Mouse (Mus musculus) lung, postnatal 25 days (tissue): ENCODE results near the gene Slc25a53.
A peak's percentile ranks its signal among the peaks of the same experiment; 100 is the strongest.
"Not testable (repeated sequence)": the region's sequence is repeated elsewhere in the genome, so short reads cannot be mapped to it uniquely, and the experiment has no call there.

Experiments
- DNase-seq: peaks from one replicate; pipeline ENCODE4 v3.0.0; 2022; ENCODE audit warnings: low spot score

Gene Slc25a53

DNA sequence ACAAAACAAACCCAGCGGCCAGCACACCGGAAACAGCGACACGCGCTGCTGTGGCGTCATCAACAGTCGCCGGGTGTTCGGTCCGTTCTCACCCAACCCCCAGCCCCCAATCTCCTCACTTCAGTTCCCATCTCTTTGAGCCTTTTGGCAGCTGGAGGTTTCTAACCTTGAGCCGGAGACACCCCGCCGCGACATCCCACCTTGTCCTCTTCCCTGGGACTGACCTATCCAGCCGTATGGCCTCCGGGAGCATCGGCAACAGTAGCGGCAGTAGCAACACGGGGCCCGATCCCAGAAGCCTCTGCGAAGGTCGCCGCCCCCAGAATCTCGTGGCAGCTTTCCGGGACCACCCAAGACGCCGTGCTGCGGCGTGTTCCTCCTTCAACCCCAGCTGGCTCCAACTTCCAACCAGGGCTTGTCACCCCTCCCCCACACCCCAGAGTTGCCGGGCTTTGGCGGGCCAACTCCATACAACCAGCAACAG lies at the start of gene Slc25a53:
Gene Slc25a53 (minus strand): TSS at position 303 of the 484 bp plus-strand sequence.
- peak; percentile 82 for DNase-seq

GRCm38 (mm10) chrX:137063202-137063601 lies 25.1 kb upstream of the Slc25a53 start:
- no peak for DNase-seq

DNA sequence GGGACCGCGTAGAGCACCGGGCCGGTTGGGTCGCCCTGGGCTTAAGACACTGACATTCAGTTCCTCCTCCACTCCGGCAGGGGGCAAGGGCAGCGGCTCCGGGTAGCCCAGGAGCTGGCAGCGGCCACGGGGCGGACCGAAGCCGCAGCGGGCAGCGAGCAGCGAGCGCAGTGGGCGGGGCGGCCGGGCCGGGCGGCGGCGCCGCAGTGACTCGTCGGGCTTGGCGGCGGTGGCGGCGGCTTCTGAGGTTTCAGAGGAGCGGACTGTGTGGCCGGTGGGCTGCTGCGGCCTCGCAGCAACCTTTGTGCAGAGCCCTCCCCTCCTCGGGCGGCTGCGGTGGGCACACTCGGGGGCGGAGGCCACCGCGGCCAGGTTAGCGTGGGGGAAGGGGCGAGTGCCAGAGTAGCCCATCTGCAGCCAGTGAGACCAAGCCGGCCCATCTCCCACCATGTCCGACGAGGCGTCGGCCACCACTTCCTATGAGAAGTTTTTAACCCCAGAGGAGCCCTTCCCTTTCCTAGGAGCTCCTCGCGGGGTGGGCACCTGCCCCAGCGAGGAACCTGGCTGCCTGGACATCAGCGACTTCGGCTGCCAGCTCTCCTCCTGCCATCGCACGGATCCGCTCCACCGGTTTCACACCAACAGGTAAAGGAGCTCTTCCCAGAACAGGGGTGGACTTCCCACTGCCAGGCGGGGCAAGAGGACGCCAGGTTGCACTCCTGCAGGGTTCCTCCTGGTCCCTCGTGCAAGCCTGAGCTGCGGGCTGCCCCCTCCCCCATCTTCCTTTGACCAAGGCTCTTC lies 11.5 kb upstream of the Slc25a53 start, which contains the start of gene Fam199x:
Gene Fam199x (plus strand): TSS at position 170 of the 801 bp plus-strand sequence.
- DNase-seq = peak; percentile 76

- no peak for DNase-seq
Observed at GRCm38 (mm10) chrX:137049060-137049424, 10.9 kb upstream of the Slc25a53 start.

- DNase-seq = no peak
Observed at GRCm38 (mm10) chrX:137038502-137038901, 400 bp upstream of the Slc25a53 start.

DNA sequence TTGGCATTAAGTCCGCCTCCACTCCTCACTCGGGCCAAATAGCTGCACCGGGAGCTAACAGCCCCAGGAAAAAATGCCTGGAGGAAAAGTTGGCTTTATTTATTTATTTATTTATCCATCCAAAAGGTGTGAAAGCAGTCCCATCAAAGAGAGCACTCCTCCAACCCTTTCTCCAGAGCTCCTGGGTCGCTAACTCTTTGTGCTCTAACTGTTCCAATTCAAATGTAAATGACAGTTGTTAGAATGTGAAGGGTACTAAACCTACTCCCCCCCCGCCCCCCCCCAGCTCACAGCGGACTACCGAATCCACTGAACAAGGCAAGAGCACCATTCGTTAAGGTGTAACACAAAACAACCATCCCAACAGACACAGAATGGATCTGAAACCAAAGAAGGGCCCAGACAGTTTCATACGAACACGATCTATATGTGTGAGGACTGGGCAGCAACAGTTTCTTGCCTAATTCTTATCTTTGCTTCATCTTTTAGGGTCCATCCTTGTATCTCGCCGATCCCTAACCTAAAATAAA lies 567 bp downstream of the Slc25a53 start:
- no peak for DNase-seq

DNA sequence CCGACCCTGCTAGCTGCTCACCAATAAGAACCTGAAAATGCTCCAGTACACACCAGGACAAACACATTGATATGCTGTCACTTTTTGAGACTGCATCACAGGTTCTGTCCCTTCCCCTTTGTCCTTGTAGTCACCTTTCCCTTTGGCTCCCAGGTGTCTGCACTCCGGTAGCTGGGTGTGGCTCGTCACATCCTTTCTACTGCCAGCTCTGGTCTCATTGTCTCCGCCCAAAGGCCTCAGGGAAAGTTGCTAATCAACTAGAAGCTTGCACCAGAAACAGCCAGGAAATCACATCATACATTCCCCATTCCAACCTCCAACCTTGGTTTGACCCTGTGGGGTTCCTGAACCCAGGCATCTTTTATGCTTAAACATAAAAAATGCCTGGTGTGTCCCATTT lies 3.8 kb downstream of the Slc25a53 start:
- no peak for DNase-seq

DNA sequence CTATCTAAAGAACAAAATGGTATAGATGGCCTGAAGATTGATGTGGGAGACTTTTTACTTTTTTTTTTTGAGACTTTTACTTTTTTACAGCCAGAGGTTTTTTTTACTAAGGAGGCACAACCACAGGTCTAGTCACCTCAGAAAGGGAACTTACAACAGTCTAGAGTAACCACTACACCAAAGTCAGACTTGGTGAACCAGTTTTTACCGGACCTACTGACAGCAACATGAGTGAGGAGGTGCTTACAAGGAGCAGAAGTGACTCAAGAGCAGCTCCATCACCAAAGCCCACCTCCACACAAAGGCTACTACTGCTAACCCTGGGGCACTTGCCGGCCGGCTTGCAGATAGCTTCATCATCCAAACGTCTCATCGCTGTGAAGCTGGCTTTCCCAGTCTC lies 6.4 kb downstream of the Slc25a53 start:
- no peak for DNase-seq

DNA sequence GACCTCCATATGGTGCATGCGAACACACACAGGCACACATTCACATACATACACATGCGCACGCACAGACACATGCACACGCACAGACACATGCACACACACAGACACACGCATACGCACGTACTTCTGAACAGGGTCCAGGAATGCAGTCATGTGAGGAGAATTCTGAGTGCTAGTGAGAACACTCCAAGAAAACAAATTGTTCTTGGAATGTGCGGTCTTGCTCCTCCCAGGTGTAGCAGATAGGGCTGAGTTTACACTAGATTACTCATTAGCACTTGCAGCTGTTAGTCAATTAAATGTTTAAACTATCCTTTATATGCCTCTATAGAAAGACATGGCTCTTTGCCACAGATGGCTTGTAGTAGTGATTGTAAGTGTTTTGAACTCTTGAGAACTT lies 7.2 kb downstream of the Slc25a53 start:
- peak; percentile 51 for DNase-seq

- DNase-seq = peak; percentile 45
Observed at GRCm38 (mm10) chrX:137019310-137019709, 18.8 kb downstream of the Slc25a53 start.

GRCm38 (mm10) chrX:137017668-137018067 lies 20.4 kb downstream of the Slc25a53 start:
- no peak for DNase-seq

DNA sequence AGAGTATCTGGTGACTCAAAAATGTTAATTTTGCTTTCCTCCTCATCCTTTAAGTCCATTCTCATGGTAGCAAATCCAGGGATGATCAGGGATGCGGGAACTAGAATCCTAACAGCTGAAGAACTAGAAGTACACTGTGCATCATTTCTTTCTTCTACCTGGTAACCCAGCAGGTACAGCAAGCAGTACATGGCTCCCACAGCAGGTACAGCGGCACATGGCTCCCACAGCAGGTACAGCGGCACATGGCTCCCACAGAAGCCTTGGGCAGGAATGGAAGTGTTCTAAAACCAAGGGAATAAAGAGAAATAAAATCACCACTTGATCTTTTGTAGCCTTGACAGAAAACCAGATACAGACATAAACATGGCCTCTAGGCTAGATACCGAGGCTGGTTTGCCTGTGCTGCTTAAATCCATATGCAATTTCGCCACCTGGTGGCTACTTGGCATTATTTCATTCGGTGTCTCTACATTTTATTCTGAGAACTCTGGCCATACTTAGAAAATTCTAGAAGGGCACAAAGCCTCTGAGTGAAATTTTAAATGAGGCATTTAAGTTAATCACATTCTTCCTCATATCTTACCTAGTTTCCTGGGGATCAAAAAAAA lies 22.9 kb downstream of the Slc25a53 start:
- DNase-seq = peak; percentile 50

DNA sequence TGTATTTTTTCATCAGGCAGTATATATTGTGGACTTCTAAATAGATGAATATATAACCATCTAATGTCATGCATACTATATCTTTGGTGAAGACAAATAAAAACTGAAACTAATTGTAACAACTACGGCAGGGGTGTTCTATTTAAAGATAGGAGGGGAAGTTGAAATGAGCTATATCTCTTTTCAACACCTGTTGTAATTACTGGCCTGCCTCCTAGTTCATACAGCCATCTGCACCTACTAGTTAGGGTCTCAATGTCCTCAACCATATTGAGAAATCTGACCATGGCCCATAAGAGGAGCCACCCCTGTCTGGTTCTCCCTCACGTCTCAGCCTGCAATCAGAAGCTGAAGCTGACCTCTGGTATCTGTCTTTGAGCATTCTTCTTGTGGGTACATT lies 41.8 kb downstream of the Slc25a53 start:
- DNase-seq = no peak

DNA sequence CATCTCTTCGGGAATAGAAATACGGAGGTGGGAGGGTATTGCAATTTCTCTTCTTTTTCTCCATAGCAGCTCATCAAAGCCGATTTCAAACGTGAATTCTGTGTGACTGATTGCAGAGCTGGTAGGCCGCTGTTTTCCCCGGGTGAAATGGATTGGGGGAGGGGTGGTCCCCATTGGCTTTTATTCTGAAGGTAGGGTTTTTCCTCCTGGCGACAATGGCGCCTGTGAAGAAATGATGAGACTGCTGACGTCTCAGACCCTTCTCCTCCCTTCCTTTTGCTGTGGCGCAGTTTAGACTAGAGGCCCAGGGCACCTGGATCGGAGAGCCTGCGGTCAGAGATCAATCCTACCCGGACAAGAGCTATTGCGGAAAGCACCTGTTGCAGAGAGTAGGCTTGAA lies 44.5 kb downstream of the Slc25a53 start:
- DNase-seq = no peak

DNA sequence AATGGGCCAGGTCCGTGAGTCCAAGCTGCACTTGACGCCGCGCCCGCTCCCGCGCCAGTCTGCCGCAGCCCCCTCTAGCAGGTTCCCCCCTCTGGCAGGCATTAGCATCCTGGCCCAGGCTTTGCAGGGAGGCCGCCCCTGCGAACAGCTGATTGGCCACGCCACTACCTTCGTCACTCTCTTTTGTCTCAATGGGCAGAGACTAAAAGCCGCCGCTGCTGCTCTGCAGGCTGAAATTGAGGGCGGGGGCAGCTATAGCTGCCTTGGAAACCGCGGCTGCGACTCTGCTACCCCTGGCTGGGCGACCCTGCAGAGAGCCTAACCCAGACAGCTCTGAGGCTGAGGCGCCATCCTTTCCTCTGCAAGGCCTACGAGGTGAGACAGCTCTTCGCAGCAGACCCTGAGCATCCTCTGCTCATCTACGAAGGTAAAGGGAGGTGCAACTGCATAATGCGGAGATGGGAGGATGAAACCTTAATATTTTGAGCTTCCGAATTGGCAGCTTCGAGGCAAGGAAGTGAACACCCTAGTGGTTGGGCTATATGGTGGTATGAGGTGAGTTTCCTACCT lies 45.0 kb downstream of the Slc25a53 start, which contains the start of gene Zcchc18:
Gene Zcchc18 (plus strand): TSS at position 178 of the 570 bp plus-strand sequence.
- DNase-seq = peak; percentile 50

GRCm38 (mm10) chrX:136992191-136992965 lies 45.7 kb downstream of the Slc25a53 start:
- DNase-seq = no peak

GRCm38 (mm10) chrX:136991274-136991673 lies 46.8 kb downstream of the Slc25a53 start:
- DNase-seq = no peak

GRCm38 (mm10) chrX:136986039-136986438 lies 52.1 kb downstream of the Slc25a53 start:
- no peak for DNase-seq

DNA sequence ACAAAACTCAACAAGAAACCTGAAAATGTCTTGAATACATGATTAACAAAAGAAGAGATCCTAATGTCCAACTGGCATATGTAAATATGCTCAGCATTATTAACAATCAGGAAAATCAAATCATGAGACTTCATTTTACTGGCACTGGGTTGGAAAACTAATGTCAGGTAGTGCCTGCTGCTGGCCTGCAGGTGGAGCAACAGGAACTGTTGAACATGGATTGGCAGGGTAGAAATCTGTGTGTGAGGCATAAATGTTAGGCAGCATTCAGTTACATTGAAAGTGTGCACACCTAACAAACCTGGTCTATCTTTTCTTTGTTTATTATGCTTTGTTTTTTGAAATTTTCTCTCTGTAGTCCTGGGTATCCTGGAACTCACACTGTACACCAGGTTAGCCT lies 59.5 kb downstream of the Slc25a53 start:
- DNase-seq = no peak

- DNase-seq = peak; percentile 55
Observed at GRCm38 (mm10) chrX:136976424-136977084, 61.5 kb downstream of the Slc25a53 start, which contains the start of the genes Tmsb15l and Tmsb15b1. TSS of gene Tmsb15l (minus strand) at chrX:136976869. TSS of gene Tmsb15b1 (minus strand) at chrX:136976874.

GRCm38 (mm10) chrX:136975397-136975796 lies 62.7 kb downstream of the Slc25a53 start, which contains the start of gene Tmsb15b2:
TSS of gene Tmsb15b2 (minus strand) at chrX:136975497.
- not testable (repeated sequence) for DNase-seq
